Mouse (Mus musculus) forebrain, embryonic 15.5 days (tissue): ENCODE measurements around the gene Hemgn. TPM values are rescaled to one million over a fixed set of nuclear protein-coding genes. Genes with fewer than 3 reads are reported as not detected.
A peak's percentile ranks its signal among the peaks of the same experiment; 100 is the strongest.

ENCODE experiments used
- ATAC-seq: fragments of 200-750 bp; cut with Nextera tagmentation; replicated peaks from 2 replicates; pipeline ENCODE4 v1.8.0; 2017; ENCODE audit warnings: mild to moderate bottlenecking, moderate TSS enrichment, moderate library complexity
- H3K27ac ChIP-seq: fragments of 300-500 bp; sonication (generic); replicated peaks from 2 replicates; pipeline ENCODE4 v1.5.1; 2015; ENCODE audit warnings: mild to moderate bottlenecking, inconsistent platforms
- H3K27me3 ChIP-seq: fragments of 300-500 bp; sonication (generic); 2 replicates; pipeline ENCODE4 v1.6.1; 2015; ENCODE audit warnings: inconsistent platforms
- H3K36me3 ChIP-seq: fragments of 300-500 bp; sonication (generic); 2 replicates; pipeline ENCODE4 v1.6.1; 2015; ENCODE audit warnings: mild to moderate bottlenecking, inconsistent platforms
- H3K4me1 ChIP-seq: fragments of 300-500 bp; sonication (generic); 2 replicates; pipeline ENCODE4 v1.6.1; 2015; ENCODE audit warnings: inconsistent platforms
- H3K4me2 ChIP-seq: fragments of 300-500 bp; sonication (generic); replicated peaks from 2 replicates; pipeline ENCODE4 v1.6.1; 2015; ENCODE audit warnings: mild to moderate bottlenecking, inconsistent platforms
- H3K4me3 ChIP-seq: fragments of 300-500 bp; sonication (generic); 2 replicates; pipeline ENCODE4 v1.5.1; 2015; ENCODE audit warnings: mild to moderate bottlenecking, inconsistent platforms
- H3K9ac ChIP-seq: fragments of 300-500 bp; sonication (generic); replicated peaks from 2 replicates; pipeline ENCODE4 v1.6.1; 2015; ENCODE audit warnings: mild to moderate bottlenecking, inconsistent platforms
- H3K9me3 ChIP-seq: fragments of 300-500 bp; sonication (generic); 2 replicates; pipeline ENCODE4 v1.6.1; 2016; ENCODE audit warnings: inconsistent platforms
- WGBS: fragments of 180-500 bp; shearing (Covaris S2); methylation state at CpG from one replicate; pipeline ENCODE4 v1.1.7; 2015; ENCODE audit warnings: mixed read lengths; 5-methylcytosine and 5-hydroxymethylcytosine counted together
- polyA plus RNA-seq: library from polyadenylated mRNA; unstranded; fragments of >200 nt; fragmentation: Nextera tagmentation; extraction: Ambion mirVana; gene quantifications from 2 replicates; pipeline ENCODE4 v1.2.1, GENCODE M21; 2015

Hemgn gene
- polyA plus RNA-seq, 1 experiment from 2014 or later = not detected

- peaks cover 24% of the 10 kb centered on the region for H3K4me1 ChIP-seq
- no peak overlapping the region for H3K9ac ChIP-seq
- 53% methylated on average over 6 of the region's 6 CpGs for WGBS
- no peaks in the 10 kb centered on the region for H3K36me3 ChIP-seq
- no peak overlapping the region for H3K4me3 ChIP-seq
- H3K27ac ChIP-seq = no peak overlapping the region
- no peaks in the 10 kb centered on the region for H3K27me3 ChIP-seq
- ATAC-seq = no peak
- no peaks in the 10 kb centered on the region for H3K9me3 ChIP-seq
- H3K4me2 ChIP-seq = no peak overlapping the region
Observed at GRCm38 (mm10) chr4:46448886-46449285, 35.6 kb upstream of the Hemgn start.

GRCm38 (mm10) chr4:46447461-46447860, 34.2 kb upstream of the Hemgn start:
- Histone ChIP-seq H3K27ac (no peak overlapping the region), H3K9me3 (no peaks in the 10 kb centered on the region), H3K4me3 (no peak overlapping the region), H3K36me3 (no peaks in the 10 kb centered on the region), H3K9ac (no peak overlapping the region), H3K27me3 (no peaks in the 10 kb centered on the region), H3K4me1 (peaks cover 9% of the 10 kb centered on the region), H3K4me2 (no peak overlapping the region)
- WGBS = 63% methylated on average over 1 of the region's 1 CpGs
- ATAC-seq = no peak

- Histone ChIP-seq H3K9me3 (no peaks in the 10 kb centered on the region), H3K4me3 (no peak overlapping the region), H3K27me3 (no peaks in the 10 kb centered on the region), H3K27ac (no peak overlapping the region), H3K4me1 (peaks cover 5% of the 10 kb centered on the region; the same call in 1 of the 2 replicates), H3K36me3 (no peaks in the 10 kb centered on the region), H3K9ac (no peak overlapping the region), H3K4me2 (no peak overlapping the region)
- WGBS = 48% methylated on average over 9 of the region's 9 CpGs
- ATAC-seq = no peak
Observed at GRCm38 (mm10) chr4:46445237-46445945, 32.1 kb upstream of the Hemgn start.

GRCm38 (mm10) chr4:46442501-46442900, 29.2 kb upstream of the Hemgn start:
- no peak overlapping the region for H3K4me3 ChIP-seq
- no peaks in the 10 kb centered on the region for H3K36me3 ChIP-seq
- no peaks in the 10 kb centered on the region for H3K4me1 ChIP-seq
- 84% methylated on average over 4 of the region's 4 CpGs for WGBS
- H3K27ac ChIP-seq = no peak overlapping the region
- H3K4me2 ChIP-seq = no peak overlapping the region
- no peaks in the 10 kb centered on the region for H3K9me3 ChIP-seq
- H3K9ac ChIP-seq = no peak overlapping the region
- no peaks in the 10 kb centered on the region for H3K27me3 ChIP-seq
- no peak for ATAC-seq

GRCm38 (mm10) chr4:46432339-46433036, 19.2 kb upstream of the Hemgn start:
- H3K4me2 ChIP-seq = no peak overlapping the region
- peaks cover 14% of the 10 kb centered on the region for H3K4me1 ChIP-seq
- H3K4me3 ChIP-seq = no peak overlapping the region
- ATAC-seq = no peak
- H3K36me3 ChIP-seq = no peaks in the 10 kb centered on the region
- no peak overlapping the region for H3K27ac ChIP-seq
- H3K9me3 ChIP-seq = no peaks in the 10 kb centered on the region
- no peaks in the 10 kb centered on the region for H3K27me3 ChIP-seq
- H3K9ac ChIP-seq = no peak overlapping the region
- 91% methylated on average over 12 of the region's 12 CpGs for WGBS

- Histone ChIP-seq H3K4me3 (no peak overlapping the region), H3K27me3 (no peaks in the 10 kb centered on the region), H3K9ac (no peak overlapping the region), H3K4me2 (peak overlapping the region; percentile 9; the same call in 1 of the 2 replicates), H3K36me3 (no peaks in the 10 kb centered on the region), H3K4me1 (peaks cover 14% of the 10 kb centered on the region), H3K9me3 (no peaks in the 10 kb centered on the region), H3K27ac (peak overlapping the region; percentile 84)
- ATAC-seq = peak; percentile 96
- 13% methylated on average over 10 of the region's 10 CpGs for WGBS
Observed at GRCm38 (mm10) chr4:46428903-46429499, 15.7 kb upstream of the Hemgn start.

- 90% methylated on average over 8 of the region's 8 CpGs for WGBS
- no peak for ATAC-seq
- no peaks in the 10 kb centered on the region for H3K9me3 ChIP-seq
- H3K9ac ChIP-seq = no peak overlapping the region
- no peak overlapping the region for H3K27ac ChIP-seq
- no peak overlapping the region for H3K4me3 ChIP-seq
- H3K4me2 ChIP-seq = no peak overlapping the region
- H3K36me3 ChIP-seq = no peaks in the 10 kb centered on the region
- H3K4me1 ChIP-seq = no peaks in the 10 kb centered on the region
- no peaks in the 10 kb centered on the region for H3K27me3 ChIP-seq
Observed at GRCm38 (mm10) chr4:46422625-46423024, 9.3 kb upstream of the Hemgn start.

- ATAC-seq = no peak
- H3K9ac ChIP-seq = no peak overlapping the region
- H3K27me3 ChIP-seq = no peaks in the 10 kb centered on the region
- H3K36me3 ChIP-seq = no peaks in the 10 kb centered on the region
- H3K9me3 ChIP-seq = no peaks in the 10 kb centered on the region
- H3K27ac ChIP-seq = no peak overlapping the region
- 45% methylated on average over 9 of the region's 9 CpGs for WGBS
- no peaks in the 10 kb centered on the region for H3K4me1 ChIP-seq
- H3K4me2 ChIP-seq = no peak overlapping the region
- no peak overlapping the region for H3K4me3 ChIP-seq
Observed at GRCm38 (mm10) chr4:46418851-46419250, 5.5 kb upstream of the Hemgn start.

GRCm38 (mm10) chr4:46417491-46417890, 4.2 kb upstream of the Hemgn start:
- WGBS = 75% methylated on average over 3 of the region's 3 CpGs
- no peak for ATAC-seq
- Histone ChIP-seq H3K4me2 (no peak overlapping the region), H3K4me3 (no peak overlapping the region), H3K4me1 (no peaks in the 10 kb centered on the region), H3K9ac (no peak overlapping the region), H3K9me3 (no peaks in the 10 kb centered on the region), H3K27ac (no peak overlapping the region), H3K36me3 (no peaks in the 10 kb centered on the region), H3K27me3 (no peaks in the 10 kb centered on the region)

GRCm38 (mm10) chr4:46412113-46412512, 1.2 kb downstream of the Hemgn start:
- Histone ChIP-seq H3K27me3 (no peaks in the 10 kb centered on the region), H3K9ac (no peak overlapping the region), H3K36me3 (no peaks in the 10 kb centered on the region), H3K4me2 (no peak overlapping the region), H3K4me1 (no peaks in the 10 kb centered on the region), H3K9me3 (no peaks in the 10 kb centered on the region), H3K27ac (no peak overlapping the region), H3K4me3 (no peak overlapping the region)
- 63% methylated on average over 1 of the region's 1 CpGs for WGBS
- no peak for ATAC-seq

- H3K27me3 ChIP-seq = no peaks in the 10 kb centered on the region
- H3K9ac ChIP-seq = no peak overlapping the region
- WGBS = 83% methylated on average over 6 of the region's 6 CpGs
Observed at GRCm38 (mm10) chr4:46411489-46411888, 1.8 kb downstream of the Hemgn start.

GRCm38 (mm10) chr4:46410677-46411076, 2.6 kb downstream of the Hemgn start:
- WGBS = 94% methylated on average over 5 of the region's 5 CpGs
- H3K36me3 ChIP-seq = no peaks in the 10 kb centered on the region
- H3K27me3 ChIP-seq = no peaks in the 10 kb centered on the region
- H3K4me2 ChIP-seq = no peak overlapping the region
- H3K9me3 ChIP-seq = no peaks in the 10 kb centered on the region
- no peak overlapping the region for H3K9ac ChIP-seq
- ATAC-seq = no peak
- no peak overlapping the region for H3K27ac ChIP-seq
- no peaks in the 10 kb centered on the region for H3K4me1 ChIP-seq
- no peak overlapping the region for H3K4me3 ChIP-seq

More at GRCm38 (mm10) chr4:46411489-46411888, 1.8 kb downstream of the Hemgn start:
- no peak overlapping the region for H3K4me3 ChIP-seq
- H3K9me3 ChIP-seq = no peaks in the 10 kb centered on the region
- H3K4me1 ChIP-seq = no peaks in the 10 kb centered on the region
- no peaks in the 10 kb centered on the region for H3K36me3 ChIP-seq
- no peak overlapping the region for H3K4me2 ChIP-seq
- no peak for ATAC-seq
- H3K27ac ChIP-seq = no peak overlapping the region
